Mouse (Mus musculus) bone marrow, adult 2 months (tissue): ENCODE data around the gene Hmg20a. TPM values are rescaled to one million over a fixed set of nuclear protein-coding genes. Genes with fewer than 3 reads are reported as not detected.

Experiments
- H3K27ac ChIP-seq: fragments of 200-500 bp; 2 replicates; pipeline ENCODE4 v1.5.1; 2012; ENCODE audit warnings: low read depth, mild to moderate bottlenecking, control low read depth, inconsistent platforms, low read length; ENCODE audit not compliant: control insufficient read depth, poor library complexity, insufficient read depth
- H3K4me1 ChIP-seq: fragments of 200-500 bp; 2 replicates; pipeline ENCODE4 v1.6.1; 2011; ENCODE audit warnings: low read length; ENCODE audit not compliant: control insufficient read depth, insufficient read depth
- H3K4me3 ChIP-seq: fragments of 200-500 bp; replicated peaks from 2 replicates; pipeline ENCODE3; 2011; ENCODE audit warnings: mild to moderate bottlenecking, low read depth, low read length, control low read depth; ENCODE audit not compliant: control insufficient read depth
- CTCF ChIP-seq: fragments of 200-500 bp; IDR thresholded peaks from 2 replicates; pipeline ENCODE4 v1.5.1; 2011; ENCODE audit warnings: low read length, control low read depth; ENCODE audit not compliant: control insufficient read depth, insufficient read depth
- POLR2A ChIP-seq: fragments of 200-500 bp; IDR thresholded peaks from 2 replicates; pipeline ENCODE4 v1.6.1; 2011; ENCODE audit warnings: low read depth, mild to moderate bottlenecking, control low read depth, low read length, borderline replicate concordance; ENCODE audit not compliant: control insufficient read depth
- WGBS: fragments of 180-500 bp; shearing (Covaris S2); methylation state at CpG from one replicate; pipeline ENCODE4 v1.1.7; 2018; 5-methylcytosine and 5-hydroxymethylcytosine counted together
- polyA plus RNA-seq: library from polyadenylated mRNA; stranded (reverse); fragments of >200 nt; gene quantifications from 2 replicates; pipeline ENCODE4 v1.2.4, GENCODE M21; 2011; ENCODE audit warnings: low replicate concordance; ENCODE audit not compliant: missing spikeins, insufficient read depth, insufficient read length

Hmg20a gene
- polyA plus RNA-seq, 1 experiment = 15.9 TPM

GRCm38 (mm10) chr9:56482623-56483022, 64.2 kb downstream of the Hmg20a start:
- Histone ChIP-seq H3K4me3 (no peak overlapping the region), H3K4me1 (peaks cover 1% of the 10 kb centered on the region; the same call in 1 of the 2 replicates), H3K27ac (no peak overlapping the region)
- TF ChIP-seq POLR2A = no peak
- no peak for TF ChIP-seq CTCF
- 80% methylated on average over 4 of the region's 4 CpGs for WGBS

GRCm38 (mm10) chr9:56485423-56485822, 67.0 kb downstream of the Hmg20a start:
- TF ChIP-seq POLR2A (no peak), CTCF (no peak)
- H3K4me3 ChIP-seq = no peak overlapping the region
- no peaks in the 10 kb centered on the region for H3K4me1 ChIP-seq
- no peak overlapping the region for H3K27ac ChIP-seq
- WGBS = 96% methylated on average over 1 of the region's 1 CpGs

- WGBS = 83% methylated on average over 3 of the region's 3 CpGs
- Histone ChIP-seq H3K27ac (no peak overlapping the region), H3K4me1 (no peaks in the 10 kb centered on the region), H3K4me3 (no peak overlapping the region)
- TF ChIP-seq CTCF (no peak), POLR2A (no peak)
Measured at GRCm38 (mm10) chr9:56486158-56486557, 67.7 kb downstream of the Hmg20a start.

GRCm38 (mm10) chr9:56487651-56488050, 69.2 kb downstream of the Hmg20a start:
- WGBS = 73% methylated on average over 3 of the region's 3 CpGs

GRCm38 (mm10) chr9:56492391-56492790, 74.0 kb downstream of the Hmg20a start:
- H3K27ac ChIP-seq = no peak overlapping the region
- H3K4me3 ChIP-seq = no peak overlapping the region
- WGBS = 91% methylated on average over 3 of the region's 3 CpGs
- no peaks in the 10 kb centered on the region; the same call in 1 of the 2 replicates for H3K4me1 ChIP-seq
- TF ChIP-seq CTCF = no peak
- no peak for TF ChIP-seq POLR2A

More at GRCm38 (mm10) chr9:56487651-56488050, 69.2 kb downstream of the Hmg20a start:
- Histone ChIP-seq H3K27ac (no peak overlapping the region), H3K4me1 (no peaks in the 10 kb centered on the region), H3K4me3 (no peak overlapping the region)
- no peak for TF ChIP-seq POLR2A
- TF ChIP-seq CTCF = no peak

GRCm38 (mm10) chr9:56492916-56493315, 74.5 kb downstream of the Hmg20a start:
- Histone ChIP-seq H3K27ac (no peak overlapping the region), H3K4me3 (no peak overlapping the region), H3K4me1 (no peaks in the 10 kb centered on the region; the same call in 1 of the 2 replicates)
- WGBS = 49% methylated on average over 1 of the region's 1 CpGs
- TF ChIP-seq POLR2A (no peak), CTCF (no peak)

- H3K27ac ChIP-seq = no peak overlapping the region
- no peaks in the 10 kb centered on the region; the same call in 1 of the 2 replicates for H3K4me1 ChIP-seq
- TF ChIP-seq CTCF = no peak
- TF ChIP-seq POLR2A = no peak
- WGBS = 87% methylated on average over 7 of the region's 7 CpGs
- H3K4me3 ChIP-seq = no peak overlapping the region
Measured at GRCm38 (mm10) chr9:56495088-56495487, 76.7 kb downstream of the Hmg20a start.

- Histone ChIP-seq H3K27ac (no peak overlapping the region), H3K4me3 (no peak overlapping the region), H3K4me1 (no peaks in the 10 kb centered on the region; the same call in 1 of the 2 replicates)
- WGBS = 28% methylated on average over 5 of the region's 5 CpGs
- TF ChIP-seq POLR2A = no peak
Measured at GRCm38 (mm10) chr9:56495795-56496232, 77.4 kb downstream of the Hmg20a start.

- no peaks in the 10 kb centered on the region; the same call in 1 of the 2 replicates for H3K4me1 ChIP-seq
- H3K4me3 ChIP-seq = no peak overlapping the region
- 88% methylated on average over 5 of the region's 5 CpGs for WGBS
Measured at GRCm38 (mm10) chr9:56496567-56496966, 78.2 kb downstream of the Hmg20a start.

More at GRCm38 (mm10) chr9:56496567-56496966, 78.2 kb downstream of the Hmg20a start:
- TF ChIP-seq POLR2A = no peak
- no peak for TF ChIP-seq CTCF
- H3K27ac ChIP-seq = no peak overlapping the region
